Mouse (Mus musculus) kidney, adult 11 months (tissue): ENCODE results near the gene Igfbp2.

Experiments
- DNase-seq: peaks from one replicate; pipeline ENCODE4 v3.0.0; 2022

Igfbp2 gene

DNA sequence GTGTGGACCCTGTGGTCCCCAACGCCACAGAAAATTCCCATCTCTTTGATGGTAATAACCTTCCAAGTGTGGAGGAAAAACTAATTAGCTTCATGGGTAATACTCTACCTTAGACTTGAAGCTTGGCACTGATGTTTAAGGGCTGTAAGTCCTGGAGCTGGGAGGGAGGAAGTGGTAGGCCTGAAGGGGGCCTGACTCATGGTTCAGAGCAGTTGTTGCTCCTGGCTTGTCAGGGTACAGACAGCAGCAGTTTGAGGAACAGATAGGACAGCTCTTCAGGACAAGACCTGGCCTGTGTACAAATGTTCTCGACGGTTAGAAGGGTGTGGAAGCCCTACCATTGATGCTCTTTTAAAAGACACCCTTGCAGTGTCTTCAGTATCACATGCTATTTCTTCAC, 8.7 kb upstream of the Igfbp2 start:
- DNase-seq: no peak

GRCm38 (mm10) chr1:72819995-72820394, 4.3 kb upstream of the Igfbp2 start:
- DNase-seq: no peak

DNA sequence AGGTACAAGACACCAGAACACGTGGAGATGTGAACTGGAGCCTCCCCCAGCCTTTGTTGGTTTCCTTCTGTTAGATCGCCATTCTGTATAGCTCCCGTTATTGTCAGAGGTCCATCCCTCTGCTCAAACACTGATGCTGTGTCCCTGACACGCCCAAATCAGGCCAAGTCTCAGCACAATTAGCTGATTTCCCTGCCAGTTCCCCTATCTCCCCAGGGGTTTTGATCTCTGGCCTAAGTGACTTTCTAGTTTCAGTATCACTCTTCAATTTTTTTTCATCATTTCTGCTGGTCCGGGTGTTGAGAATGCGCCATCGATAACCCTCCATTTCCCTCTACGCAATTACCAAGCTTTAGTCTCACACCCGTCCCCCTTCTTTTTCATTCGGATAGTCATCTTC, 1.4 kb upstream of the Igfbp2 start:
- no peak for DNase-seq

- DNase-seq: no peak
Observed at GRCm38 (mm10) chr1:72824707-72825101, 401 bp downstream of the Igfbp2 start.

DNA sequence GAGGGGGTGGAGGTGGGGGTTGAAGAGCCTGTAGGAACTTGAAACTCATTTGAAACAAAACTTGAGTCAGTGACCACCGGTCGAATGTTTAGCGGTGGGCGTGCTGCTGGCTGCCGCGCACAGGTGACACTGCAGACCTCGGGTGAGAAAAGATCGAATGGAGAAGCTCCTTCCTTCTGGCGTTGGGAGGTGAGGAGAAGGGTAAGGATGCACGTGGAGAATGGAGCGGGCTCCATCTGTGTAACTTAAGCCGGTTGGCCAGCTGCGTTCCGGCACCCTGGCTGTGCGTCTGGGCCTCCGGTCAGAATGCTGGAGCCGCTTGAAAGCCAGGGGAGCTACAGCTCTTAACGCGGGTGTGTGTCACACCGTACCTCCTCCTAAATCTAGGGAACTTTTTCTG, 983 bp downstream of the Igfbp2 start:
- DNase-seq: no peak

GRCm38 (mm10) chr1:72825921-72826320, 1.6 kb downstream of the Igfbp2 start:
- no peak for DNase-seq

- DNase-seq: no peak
Observed at GRCm38 (mm10) chr1:72826446-72826845, 2.1 kb downstream of the Igfbp2 start.

DNA sequence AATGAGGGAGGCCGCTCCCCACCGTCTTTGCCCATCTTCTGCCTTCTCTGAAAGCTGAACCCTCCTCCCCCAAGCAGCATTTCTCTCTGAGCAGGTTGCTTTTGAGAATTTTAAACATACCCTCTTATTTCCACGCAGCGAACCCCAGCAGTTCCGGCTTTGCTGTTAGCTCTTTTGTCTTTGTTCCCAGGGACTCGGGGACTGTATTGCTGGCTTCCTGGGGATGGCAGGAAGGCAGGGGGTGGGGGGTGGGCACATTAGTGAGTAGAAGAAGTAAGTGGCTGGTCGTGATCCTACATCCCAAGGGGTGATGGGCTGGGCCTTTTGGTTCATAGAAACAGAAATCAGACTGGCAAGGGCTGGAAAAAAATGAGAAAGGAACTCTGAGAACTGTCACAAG, 2.6 kb downstream of the Igfbp2 start:
- DNase-seq: no peak

DNA sequence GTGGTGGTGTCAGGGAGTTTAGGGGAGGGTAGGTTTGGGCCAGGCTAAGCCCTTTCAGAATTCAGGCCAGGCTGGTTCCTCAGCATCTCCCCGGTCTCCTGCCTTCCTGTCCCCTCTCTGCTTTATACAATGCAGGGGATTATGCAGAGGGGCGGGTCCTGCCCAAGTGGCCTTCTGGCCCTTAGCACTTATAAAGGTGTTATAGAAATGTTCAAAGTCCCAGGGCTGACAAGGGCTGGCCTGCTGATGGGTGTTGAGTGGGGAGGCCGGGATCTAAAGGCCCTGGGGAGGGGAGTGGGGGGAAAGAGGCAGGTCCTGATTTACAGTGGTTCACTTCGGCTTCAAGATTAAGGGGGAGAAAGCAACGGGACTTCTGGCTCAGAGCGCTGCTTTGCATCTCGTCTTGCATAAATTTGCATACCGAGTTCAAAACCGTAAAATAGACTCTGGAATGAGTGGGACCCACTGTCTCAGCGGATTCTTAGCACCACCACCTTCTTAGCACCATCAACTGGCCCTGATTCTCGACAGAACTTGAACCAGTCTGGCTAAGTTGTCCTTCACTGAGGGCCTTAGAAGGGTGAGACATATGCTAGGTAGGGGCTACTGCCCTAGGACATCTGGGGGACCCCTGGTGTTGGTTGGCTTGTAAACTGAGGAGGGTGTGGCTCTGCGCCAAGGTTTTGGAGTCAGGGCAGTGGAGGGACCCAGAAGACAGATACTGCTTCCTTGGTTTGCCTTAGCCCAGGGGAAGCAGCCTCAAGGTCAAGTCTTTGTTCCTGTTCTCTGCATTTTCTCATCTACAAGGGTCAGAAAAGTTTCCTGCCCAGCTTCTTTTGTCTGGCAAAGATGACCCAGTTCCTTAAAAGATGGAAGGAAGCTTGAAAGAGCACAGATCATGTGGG, 3.4 kb downstream of the Igfbp2 start:
- DNase-seq: no peak

- DNase-seq: no peak
Observed at GRCm38 (mm10) chr1:72828843-72829242, 4.5 kb downstream of the Igfbp2 start.

GRCm38 (mm10) chr1:72830485-72830884, 6.2 kb downstream of the Igfbp2 start:
- DNase-seq: no peak

DNA sequence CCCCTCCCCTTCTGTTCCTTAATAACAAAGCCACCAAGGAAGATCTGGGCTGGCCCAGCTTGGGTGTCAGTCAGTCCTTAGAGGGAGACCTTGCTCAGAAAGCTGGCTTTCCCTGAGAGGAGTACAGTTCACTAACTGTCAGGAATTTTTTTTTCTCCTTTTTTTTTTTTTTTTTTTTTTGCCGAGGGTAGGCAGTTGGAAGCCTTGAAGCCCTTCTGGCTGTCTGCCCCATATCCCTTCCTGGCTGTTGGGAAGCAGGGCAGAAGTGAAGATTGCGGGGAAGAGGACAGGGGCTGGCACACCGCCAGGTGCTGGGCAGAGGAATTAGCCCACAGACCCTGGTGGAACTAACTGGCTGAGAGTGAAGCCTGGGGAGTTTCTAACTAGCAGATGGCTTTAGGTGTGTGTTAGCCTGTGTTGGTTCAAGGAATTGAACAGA, 8.4 kb downstream of the Igfbp2 start:
- DNase-seq: peak; percentile 40

DNA sequence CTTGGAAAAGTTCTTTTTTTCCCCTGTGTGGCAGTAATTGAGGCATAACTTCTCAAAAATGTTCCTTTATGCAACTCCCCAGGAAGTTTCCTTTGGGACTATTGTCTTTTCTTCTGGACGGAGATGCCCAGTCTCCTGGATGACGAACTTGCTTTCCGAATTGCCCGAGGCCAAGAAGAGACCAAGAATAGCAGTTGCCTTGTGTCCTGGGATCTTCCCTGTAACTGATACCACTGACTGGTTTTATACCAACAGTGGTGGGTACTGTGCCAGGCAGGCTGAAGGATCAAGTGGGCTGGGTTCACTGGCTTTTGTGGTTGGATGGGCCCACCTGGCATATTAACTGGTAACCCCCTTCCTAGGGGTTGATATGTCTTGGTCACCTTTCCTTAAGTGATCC, 9.3 kb downstream of the Igfbp2 start:
- no peak for DNase-seq

DNA sequence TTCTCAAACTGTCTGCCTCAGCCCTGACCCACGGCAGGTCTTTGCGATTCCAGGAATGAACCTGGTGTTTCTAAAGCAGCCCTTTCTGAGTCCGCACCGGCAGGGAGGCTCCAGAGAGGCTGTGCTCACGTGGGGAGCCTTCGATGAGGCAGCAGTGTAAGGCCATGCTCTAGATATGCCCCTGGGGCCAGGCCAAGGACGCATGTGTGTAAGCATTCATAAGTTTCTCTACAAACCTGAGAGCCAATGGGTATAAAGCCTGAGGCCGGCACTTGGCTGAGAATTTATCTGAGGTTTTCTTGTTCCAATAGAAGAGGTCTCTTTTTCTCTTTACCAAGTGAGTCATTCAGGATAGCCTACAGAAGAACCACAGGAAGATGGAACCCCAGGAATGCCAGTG, 15.1 kb downstream of the Igfbp2 start:
- no peak for DNase-seq

- no peak for DNase-seq
Observed at GRCm38 (mm10) chr1:72839791-72840190, 15.5 kb downstream of the Igfbp2 start.

DNA sequence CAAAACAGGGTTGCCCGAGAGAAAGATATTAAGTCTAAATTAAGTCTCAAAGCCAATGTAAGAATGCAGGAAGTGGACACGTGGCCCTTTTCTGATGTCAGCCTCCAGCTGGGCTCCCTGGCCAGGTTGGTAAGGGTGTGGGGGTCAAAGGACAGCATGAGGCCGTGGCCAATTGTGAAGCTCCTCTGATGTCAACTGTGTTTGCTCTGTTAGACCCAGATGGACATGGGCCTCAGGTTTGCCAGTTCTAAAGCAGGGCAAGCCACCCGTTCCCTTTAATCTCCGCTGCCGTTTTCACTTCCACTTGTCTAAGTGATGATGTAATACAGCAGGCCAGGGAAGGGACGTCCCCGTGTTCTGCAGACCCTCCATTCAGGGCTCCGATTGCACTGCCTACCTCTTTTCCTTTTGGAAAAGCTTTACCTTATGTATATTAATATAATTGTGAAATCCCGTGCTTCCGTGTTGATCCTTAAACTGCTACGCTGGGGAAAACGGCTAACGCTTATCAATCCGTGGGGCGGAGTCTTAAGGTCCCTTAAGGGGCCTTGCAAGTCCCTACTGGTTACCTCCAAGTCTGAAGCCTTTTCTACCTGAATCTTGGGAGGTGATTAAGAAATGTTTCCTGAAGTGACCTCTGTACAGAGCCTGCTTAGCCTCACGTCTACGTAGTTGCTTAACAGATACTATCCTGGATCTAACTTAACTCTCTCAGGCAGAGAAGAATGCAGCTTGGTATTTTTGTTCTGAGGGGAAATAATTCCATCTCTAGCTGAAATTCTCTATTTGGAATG, 18.6 kb downstream of the Igfbp2 start:
- DNase-seq: no peak

DNA sequence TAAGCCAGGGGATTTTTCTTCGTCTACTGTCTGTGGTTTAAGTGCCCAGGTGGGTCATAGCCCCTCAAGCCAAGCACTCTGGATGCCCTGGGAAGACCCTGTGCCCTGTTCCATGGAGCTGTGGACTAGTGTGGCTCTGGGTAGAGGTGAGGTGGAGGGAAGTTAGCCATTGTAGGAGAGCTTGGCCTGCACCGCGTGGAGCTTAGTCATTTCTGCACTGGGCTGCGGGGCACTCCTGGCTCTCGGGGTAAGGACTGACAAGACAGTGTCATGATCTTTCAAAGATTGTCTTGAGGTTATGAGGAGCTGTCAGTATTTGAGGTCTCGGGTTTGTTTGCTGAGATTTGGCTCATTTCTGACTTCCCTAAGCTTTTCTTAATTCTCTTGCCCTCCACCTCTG, 20.4 kb downstream of the Igfbp2 start:
- no peak for DNase-seq

DNA sequence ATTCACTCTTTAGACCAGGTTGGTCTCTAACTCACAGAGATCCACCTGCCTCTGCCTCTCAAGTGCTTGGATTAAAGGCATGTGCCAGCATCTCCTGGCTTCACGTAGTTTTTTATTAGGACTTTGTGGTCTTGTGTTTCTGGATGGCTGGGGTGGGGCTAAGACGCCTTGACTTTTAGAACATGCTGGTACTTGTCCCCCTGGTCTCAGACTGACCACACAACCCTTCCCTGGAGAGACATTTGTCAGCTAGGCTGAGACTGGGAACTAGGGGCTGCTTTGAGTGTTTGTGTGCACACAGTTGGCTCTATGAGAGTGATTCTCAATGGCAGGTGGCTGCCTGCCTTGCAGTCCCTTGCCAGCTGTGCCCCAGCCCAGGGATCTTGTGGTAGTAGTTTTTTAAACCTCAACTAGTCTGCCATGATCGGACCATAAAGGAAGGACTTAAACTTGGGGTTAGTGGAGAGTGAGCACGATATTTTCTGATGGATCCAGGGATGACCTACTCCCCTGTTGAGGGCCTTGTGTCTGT, 23.6 kb downstream of the Igfbp2 start:
- no peak for DNase-seq

DNA sequence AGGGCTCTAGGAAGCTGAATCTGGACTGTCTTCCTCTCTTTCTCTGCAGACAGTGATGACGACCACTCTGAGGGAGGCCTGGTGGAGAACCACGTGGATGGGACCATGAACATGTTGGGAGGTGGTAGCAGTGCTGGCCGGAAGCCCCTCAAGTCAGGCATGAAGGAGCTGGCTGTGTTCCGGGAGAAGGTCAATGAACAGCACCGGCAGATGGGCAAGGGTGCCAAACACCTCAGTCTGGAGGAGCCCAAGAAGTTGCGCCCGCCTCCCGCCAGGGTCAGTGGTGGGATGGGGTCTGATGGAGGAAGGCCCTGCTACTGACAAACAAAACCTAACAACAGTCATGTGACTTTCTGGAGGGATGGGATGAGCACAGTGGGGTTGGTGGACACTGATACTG, 24.7 kb downstream of the Igfbp2 start:
- DNase-seq: no peak

- DNase-seq: no peak
Observed at GRCm38 (mm10) chr1:72853759-72854158, 29.5 kb downstream of the Igfbp2 start.

DNA sequence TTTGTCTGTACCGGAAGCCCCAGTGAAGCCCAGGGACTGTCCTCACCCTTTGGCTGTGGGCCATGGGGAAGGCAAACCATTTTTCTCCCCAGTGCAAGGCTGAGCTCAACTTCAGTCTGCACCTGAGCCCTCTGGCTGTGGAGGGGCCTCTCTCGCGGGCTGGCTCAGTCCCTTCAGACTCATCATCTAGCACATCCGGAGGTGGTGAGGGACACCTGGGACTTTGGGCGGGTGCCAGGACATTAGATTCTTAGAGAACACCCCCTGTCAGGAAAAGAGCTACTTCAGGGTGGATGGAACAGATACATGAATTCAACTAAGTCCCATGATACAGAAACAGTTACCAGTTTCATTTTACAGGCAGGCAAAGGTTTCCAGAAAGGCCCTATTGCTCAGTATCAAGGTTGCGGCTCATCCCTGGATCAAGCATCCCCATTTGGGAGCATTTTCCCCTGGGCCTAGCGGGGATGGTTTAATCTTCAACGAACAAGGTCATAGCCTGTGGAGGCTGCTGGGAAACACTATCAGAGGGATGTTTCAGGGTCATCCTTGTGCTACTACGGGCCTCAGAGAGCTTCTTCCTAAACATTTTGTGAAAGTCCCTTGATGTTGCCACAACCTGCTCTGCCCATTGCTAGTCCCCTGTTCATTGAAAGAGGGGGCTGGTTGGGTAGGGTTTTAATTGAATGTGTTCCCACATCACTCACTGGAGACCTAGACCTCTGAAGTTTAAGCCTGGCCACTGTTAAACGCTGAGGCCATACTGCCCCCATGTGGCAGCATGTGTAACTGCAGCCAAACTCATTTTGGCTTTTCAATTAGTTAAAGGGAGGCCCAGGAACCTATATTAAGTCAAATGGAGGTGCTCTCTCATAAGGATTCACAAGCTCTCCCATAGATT, 30.3 kb downstream of the Igfbp2 start:
- no peak for DNase-seq

DNA sequence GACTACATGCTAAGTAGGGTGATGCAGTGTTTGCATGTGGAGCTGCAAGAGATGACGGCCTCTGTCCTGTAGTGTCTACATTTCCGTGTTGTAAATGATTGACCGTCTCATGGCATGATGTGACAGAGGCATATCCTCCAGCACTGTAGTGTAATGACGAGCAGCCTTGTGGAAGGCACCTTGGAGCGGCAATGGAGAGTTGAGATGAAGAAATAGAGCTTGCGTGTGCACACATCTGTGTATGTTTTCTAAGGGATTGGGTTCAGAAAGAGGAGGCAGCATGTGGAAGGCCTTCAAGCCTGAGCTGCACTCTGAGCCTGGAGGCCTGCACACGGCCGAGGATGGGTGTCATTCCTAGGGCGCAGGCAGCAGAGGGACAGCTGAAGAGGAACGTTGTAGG, 31.4 kb downstream of the Igfbp2 start:
- DNase-seq: no peak
